Mouse (Mus musculus) skeletal muscle tissue, adult 2 months (tissue): ENCODE measurements at regions not wholly inside any gene's neighbourhood (a gene's known extent, or its start where the extent isn't known, plus 50 kb on each side); places are given as distances from the start of the nearest gene placed in this dataset.

Experiments used
- DNase-seq: peaks from one replicate; pipeline ENCODE4 v3.0.0-alpha.2; 2012; ENCODE audit warnings: low read depth, low spot score

DNA sequence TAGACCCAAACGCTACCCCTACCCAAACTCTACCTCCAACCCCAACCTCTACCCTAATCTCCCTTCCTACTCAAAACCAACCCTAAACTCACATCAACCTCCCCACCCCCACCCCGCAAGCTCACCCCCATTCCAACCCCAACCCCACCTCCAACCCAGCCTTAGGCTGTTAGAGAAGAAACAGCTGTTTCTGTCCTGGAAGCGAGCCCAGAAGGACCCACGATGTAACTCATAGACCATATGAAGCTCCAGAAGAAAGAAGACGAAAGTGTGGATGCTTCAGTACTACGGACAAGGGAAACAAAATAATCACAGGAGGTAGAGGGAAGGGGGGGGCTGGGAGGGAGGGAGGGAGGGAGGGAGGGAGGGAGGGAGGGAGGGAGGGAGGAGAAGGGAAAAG lies 58.4 kb downstream of the Sox11 start:
- no peak for DNase-seq

DNA sequence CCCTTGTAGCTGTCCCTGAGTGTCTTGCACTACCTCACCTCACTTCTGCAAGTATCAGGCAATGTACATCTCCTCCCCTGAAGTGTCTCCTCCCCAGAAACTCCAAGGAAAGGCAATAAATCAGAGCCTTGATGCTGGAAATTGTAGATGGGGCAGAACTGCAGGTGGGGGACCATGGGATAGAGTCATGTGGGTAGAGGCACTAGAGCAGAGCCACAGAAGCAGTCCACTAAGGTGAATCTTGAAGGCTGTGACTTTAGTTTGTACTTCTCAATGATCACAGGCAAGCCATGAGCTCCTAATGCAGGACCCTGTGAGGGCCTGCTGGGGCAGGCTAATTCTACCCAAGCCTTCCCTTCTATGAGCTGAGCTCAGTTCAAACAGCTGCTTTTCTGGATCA lies 80.4 kb downstream of the Sox11 start:
- no peak for DNase-seq

DNA sequence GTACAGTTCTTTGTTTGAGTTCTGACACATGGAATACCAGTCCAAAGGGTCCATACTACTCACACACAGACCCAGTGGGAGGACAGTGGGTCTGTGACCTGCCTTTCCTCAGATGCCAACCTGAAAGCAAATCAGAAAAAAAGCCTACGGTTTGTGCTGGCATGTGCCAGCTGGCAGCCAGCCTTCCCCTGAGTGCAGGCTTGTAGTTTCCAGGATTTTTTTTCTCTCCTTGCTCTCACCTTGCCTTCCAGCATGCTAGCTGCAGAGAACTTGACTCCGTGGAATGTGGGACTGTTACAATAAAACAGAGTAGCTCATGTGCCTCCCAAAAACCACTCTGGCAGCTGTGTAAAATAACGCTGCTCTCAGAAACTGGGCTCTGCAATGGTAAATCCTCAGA lies 88.2 kb downstream of the Sox11 start:
- no peak for DNase-seq

DNA sequence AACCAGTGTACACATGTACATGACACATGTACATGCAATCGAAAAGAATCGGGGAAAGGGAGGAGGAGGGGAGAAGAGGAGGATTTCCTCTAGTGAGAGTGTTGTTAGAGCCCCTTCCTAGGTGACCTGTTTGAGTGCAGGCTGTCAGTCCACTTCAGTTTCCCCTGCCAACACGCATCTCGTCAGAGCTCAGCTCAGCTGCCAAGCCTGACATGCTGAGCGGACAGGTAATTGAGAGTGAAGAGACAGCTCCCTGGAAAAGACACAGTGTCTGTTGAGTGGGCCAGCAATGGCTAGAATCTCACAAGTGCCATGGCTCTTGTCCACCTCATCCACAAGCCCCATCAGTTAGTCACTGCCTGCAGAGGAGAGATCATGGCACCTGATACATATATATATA lies 90.9 kb downstream of the Sox11 start:
- no peak for DNase-seq

DNA sequence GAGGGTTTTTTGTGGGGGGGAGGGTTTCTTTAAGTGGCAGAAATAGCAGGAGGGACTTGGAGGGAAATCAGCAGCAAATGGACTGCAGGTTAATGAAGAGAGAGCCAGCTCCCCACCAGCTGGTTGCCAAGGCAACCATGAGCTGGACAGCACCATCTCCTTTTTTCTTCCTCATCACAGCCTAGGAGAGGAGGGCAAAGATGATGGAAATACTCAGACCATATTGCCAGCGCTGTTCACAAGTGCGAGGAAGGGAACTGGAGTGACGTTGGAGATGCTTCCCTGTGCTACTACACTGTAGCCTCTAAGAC lies 93.9 kb downstream of the Sox11 start:
- no peak for DNase-seq

DNA sequence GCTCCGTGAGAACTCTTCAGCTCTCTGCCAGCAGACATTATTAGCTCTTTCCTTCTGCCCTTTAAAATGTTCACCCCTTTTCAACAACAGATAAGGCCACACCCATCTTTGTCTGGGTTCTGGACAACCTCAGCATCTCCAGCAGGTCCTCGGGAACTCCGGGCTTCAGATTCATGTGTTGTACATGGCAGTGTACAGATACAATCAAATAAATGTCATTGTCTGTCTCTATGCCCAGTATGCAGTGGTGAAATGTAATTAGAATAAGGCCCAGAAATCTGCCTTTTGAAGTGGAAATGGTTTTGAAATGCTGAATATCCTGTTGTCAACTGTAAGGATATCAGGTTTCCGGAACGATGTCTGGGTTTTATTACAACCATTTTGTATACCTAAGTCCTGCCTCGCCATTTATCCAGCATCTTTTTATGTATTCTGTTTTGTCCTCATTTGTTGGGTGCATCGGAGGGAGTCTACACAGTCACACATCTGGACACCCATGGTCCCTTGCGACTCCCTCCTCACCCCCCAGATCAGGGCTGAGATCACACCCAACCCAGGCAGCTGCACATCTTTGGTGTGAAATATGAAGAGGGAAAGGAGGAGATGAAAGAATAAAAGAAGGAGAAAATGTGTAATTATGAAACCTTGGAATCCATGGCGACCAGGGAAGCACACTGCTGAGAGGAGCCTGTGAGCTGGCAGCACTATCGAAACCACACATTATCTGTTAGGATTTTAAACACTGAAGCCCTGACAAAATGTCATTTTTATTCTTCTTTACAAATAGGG lies 94.4 kb downstream of the Sox11 start:
- DNase-seq, result no peak

DNA sequence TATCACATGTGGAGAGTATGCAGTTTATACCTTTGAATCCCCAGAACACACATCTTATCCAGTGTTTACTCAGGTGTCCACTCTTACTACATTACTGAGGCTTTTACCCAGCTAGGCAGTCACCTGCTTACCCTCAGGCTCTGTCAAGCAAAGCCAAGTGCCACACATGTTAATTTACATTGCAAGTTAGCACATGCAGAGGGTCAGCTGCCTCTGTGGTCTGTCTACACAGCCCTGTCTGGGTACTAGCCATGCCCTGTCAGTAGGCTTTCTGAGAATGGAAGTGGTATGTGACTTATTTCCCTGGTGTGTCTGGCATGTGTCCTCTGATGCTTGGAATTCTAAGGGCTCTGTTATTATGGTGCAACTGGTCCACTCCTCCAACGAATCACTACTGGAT lies 106.6 kb downstream of the Sox11 start:
- DNase-seq, result no peak

DNA sequence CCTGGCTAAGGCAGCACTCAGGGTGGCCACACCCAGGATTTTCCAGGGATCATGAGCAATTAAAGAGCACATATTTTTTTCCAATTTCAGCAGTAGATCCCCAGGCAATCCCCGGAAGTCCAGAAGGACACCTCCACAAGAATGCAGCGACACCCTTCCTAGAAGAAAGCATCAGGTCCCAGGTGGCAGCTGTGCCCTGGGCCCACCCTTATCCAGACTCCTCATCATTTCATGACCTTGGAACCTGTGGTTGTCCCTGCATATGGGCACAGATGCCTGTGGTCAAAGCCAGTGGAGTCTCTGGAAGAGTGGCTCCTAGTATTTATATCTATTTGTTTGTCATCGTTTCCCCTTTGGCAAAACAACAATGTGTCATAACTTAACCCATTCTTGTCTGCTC lies 120.8 kb downstream of the Sox11 start:
- no peak for DNase-seq

DNA sequence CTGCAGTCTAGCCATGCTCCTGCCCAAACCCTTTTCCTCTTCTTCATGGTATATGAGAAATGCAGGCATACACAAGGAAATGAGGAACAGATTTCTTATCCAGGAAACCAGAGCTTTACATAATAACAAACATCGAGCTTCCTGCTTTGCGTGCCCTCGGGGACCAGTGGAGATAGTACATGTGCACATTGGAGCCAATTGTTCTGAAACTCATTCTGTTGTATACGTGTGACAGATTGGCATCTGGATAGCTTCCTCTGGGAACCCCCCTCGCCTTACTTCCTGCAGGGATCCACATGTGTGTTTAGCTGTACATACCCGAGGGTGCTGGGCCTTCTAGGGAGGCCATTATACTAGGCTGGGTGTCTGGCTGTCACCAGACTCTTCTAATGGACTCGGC lies 141.2 kb downstream of the Sox11 start:
- no peak for DNase-seq

DNA sequence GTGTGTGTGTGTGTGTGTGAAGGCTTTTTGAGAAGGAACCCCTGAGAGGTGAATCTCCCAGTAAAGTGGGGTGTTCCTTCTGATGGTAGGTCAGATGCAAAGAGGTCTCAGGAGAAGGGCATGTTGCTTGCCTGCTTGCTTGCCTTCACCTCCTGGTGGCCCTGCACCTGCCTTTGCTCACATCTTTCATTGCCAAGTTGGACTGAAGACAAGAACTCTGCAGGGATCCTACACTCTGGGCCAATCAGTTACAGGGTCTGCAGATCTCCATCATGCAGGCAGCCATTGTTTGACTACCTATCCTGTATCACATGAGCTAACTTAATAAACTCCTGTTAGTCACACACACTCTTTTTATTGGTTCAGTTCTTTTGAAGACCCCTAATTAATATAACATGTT lies 148.4 kb downstream of the Sox11 start:
- DNase-seq, result no peak

DNA sequence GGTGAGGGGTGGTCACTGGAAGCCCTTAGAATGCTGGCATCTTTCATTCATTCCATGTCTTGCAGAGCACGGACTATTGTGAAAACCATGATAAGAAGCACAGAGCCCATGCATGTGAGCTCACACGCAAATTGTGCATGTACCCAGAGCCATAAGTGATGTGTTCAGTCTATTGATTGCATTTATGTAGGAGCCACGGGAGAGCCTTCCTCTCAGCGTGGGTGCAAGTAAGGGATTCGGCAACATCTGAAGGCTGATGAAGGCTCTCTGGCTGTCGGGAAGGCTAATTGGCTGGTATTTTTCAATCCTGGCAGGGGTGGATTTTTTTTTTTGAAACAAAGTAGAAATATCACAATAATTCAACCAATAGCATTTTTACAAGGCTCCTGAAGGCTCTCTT lies 150.5 kb downstream of the Sox11 start:
- DNase-seq, result no peak

DNA sequence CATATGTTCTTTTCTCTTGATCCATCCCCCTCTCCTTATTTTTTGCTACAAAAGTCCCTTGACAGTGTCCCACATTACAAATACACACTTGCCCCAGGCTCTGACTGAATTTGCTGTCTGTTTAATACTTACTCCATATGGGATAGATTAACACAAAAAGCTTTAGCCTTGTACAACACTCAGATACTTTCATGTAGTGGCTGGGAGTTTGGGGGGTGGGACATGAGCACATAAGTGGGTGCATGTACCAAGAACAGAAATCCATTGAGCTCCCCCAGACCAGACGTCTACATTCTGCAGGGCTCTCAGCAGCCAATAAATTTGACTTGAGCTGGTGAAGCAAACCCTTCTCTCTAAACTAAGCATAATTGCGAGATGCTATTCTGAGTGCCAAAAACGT lies 154.9 kb downstream of the Sox11 start:
- DNase-seq, result no peak

DNA sequence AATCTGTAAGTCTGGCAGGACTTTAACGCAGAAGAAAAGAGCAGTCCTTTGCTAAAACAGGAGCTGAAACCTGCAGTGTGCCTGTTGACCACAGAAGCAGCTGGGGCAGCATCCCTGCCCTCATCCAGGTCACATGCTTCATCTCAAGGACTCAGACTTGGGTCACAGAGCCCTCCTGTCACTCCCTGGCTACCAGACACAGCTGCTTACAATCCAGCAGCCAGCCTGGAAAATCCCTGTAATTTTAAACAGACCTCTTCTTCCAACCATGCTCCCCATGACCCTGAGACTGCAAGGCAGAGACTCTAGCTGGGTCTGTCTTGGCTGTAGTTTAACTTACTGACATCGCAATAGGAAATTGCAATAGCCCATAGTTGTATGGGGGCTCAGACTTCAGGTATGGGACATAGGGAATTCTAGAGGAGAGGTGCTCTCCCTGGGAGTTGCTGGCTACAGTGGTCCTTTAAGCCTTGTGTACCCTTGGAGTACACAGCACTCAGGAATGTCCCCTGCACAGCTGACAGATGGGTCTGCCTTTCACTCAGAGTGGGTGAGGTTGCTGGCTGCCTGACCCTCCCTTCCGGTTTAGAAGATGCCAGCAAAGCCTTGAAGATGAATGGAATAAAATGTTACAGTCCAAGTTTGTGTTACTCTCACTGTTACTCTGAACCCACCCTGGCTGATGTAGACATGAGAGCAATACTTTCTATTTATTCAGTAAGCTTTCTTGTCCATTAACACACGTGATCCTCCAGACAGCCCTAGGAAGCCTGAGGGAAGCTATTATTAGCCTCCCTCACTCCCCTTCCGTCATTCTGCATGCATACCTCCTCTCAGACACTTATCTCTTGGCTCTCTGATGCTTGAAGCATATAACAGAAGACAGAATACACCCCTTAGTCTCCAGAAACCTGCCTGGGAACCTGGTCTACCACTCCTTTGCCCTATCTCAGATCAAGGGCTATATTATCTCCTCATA lies 159.7 kb downstream of the Sox11 start:
- DNase-seq, result no peak

DNA sequence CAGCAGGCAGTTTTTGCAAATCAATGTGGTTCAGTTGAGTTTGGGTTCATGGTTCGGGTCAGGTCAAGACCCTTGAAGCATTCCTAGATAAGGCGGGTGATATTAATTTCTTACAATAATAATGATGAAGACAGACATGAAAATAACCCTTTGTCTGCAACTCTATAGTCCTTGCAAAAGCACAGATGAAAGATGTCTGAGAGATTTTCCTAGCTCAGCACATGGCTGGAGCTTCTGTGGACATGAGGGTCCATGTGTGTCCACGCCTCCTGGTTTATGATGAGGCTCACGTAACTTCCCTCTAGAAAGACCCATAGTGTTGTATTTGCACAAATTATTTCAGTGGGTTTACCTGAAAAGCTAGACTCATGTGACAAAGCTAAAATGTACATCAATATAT lies 168.8 kb downstream of the Sox11 start:
- no peak for DNase-seq

DNA sequence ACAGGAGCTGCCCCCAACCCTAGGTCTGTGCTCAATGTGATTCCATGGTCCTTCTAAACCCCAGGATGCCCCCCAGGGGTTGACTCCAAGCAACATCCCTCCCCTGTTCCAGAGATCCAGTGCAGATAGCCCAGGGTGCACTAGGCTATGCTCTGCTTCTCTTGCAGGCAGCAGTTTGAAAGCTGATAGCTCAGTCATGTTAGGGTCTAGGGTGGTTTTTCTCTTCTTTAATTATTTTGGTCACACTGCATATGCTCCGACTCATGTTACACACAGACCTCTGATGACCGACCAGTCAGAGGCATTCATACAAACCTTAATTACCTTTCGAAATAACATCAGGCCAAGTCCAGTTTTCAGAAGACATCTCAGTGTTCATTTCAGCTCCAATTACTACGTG lies 169.2 kb downstream of the Sox11 start:
- no peak for DNase-seq

DNA sequence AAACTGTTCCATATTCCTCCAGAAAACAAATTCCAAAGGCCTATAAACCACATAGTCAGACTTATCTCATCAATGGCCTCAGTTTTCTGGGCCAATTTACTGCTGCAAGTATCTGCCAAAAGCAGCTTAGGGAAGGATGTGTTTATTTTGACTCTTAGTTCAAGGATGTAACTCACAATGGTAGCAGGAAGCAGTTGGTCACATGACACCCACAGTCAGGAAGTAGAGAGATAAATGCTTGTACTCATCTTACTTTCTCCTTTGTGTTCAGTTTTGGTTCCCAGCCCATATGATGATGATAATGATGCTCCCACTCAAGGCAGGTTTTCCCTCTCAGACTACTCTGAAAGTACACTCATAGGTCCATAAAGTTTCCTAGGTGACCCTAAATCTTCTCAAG lies 170.8 kb downstream of the Sox11 start:
- no peak for DNase-seq

DNA sequence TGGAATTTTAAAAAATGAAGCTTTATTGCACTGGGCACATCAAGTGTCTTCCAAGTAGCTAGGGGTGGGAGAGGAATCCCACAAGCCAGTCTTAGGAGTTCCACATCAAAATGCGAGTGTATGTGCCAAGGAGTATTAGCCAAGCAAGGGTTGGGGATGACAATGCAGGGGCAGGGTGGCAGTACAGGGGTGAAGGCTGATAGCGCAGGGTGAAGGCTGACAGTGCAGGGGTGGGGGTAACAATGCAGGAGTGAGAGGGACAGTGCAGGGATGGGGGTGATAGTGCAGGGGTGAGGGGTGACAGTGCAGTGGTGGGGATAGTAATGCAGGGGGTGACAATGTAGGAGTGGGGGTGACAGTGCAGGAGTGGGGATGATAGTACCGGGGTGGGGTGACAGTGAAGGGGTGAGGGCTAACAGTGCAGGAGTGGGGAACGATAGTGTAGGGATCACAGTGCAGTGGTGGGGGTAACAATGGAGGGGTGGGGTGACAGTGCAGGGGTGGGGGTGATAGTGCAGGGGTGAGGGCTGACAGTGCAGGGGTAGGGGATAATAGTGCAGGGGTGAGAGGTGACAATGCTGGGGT lies 177.4 kb downstream of the Sox11 start:
- DNase-seq, result no peak

DNA sequence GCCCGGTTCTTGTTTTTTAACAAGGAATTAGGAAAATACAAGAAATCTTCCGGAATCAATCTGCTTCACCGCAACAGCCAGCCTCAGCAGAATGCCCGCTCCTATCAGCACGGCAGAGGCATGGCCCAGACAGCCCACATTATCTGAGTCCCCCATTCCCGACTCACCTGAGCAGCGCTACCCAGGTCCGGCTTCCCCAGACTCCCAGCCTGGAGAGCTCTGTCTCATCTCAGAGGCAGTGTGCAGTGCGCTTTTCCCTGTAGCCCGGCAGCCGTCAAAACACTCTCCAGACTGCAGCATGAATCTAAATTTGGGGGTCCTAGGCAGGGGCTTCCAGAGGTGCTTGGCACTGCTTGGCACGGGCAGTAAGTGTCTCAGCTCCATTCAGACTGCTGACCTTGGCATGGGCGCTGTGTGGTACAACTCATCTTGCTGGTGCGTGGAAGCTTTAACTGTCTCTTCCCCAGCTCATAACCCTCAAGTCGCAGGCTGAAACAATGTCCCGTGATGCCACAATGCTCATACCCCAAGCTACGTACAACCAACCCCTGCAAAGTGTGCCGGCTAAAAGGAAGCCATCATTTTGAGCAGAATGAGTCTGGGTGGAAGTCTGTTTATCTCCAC lies 182.2 kb downstream of the Sox11 start:
- no peak for DNase-seq

DNA sequence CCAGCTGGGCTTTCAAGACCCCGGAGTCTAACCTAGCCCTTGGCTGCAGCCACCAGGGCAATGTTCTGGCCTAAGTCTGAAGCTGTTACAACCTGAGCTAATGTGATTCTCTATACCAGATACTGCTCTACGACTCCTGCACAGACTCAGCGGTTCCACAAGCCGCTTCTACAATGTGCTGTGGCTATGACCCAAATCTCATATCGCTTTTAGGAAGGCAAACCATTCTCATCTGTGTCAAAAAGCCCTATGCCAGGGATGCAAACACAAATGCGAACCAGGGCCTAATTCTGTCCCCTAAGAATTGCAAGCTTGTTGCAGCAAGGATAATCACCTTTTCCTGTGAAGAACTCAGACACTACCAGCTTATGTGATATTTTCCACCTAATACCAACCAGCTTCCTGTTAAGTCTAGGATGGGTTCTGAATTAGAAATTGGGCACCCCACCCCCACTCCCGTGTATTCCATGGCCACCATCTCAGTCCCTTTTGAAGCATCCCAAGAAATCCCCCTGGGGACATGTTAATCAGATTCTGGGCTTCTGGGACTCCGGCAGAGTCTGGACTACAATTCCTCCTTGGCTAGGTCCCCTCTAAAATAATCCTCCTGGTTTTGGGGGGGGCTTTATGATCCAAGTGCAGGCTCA lies 182.8 kb downstream of the Sox11 start:
- DNase-seq, result no peak

DNA sequence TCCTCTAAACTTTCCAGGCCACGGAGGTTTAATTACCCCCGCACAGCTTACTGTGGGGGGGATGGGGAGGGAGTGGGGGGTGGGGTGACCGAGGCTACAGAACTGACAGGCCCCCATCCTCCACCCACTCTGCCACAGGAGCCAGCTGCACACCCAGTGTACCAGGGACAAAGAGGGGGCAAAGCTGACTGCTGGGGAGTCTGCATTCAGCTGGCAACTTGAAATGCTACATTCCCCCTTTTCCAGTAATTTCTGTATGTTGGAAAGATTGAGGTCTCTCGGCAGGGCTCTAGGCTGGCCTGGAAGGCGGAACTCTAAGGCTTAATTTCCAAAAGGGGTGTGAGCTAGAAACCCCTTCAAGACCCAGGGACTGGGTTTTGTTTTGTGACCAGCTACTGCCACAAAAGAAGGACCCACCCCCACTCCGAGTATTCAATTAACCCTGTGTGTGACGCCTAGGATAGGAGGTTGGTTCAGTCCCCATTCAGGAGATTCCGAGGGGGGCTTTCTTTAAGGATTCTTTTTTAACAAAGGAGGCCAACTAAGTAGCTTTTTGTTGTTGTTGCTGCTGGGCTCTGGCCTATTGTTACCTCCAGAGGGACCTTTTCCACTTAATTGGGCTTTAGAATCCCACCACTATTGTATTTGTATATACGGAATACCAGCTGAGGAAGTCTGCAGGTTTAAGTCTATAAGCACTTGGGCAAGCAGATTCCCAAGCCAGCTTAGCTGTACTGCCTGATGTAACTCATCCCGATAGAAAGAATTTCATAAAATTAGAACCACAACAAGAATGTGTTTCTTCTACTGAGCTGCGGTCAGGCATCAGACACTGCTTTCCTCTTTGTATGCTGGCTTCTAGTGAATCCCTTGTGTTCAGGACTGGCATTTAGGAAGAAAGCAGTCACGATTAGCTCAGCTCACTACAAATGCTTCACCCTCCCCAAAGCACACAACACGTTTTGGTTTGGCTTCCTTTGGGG lies 191.2 kb downstream of the Sox11 start:
- DNase-seq, result no peak

DNA sequence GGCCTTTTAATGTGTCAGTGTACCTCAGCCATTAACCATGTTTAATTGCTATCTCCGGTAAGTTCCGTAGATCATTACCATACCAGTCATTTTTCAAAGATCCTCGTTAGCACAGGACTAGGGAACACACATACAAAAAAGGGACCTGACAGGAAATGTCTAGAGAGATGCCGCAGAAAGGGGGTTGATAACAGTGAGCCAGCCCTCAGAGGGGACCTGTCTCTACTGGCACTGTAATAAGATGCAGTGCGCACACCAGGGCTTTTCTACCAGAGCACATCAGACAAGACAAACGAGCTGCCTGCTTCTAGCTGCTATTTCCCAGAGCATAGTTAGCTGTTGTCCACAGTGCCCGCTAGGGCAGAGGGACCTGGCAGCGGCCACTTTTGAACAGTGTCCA lies 199.1 kb downstream of the Sox11 start:
- no peak for DNase-seq
